Mouse (Mus musculus) intestine, embryonic 15.5 days (tissue): ENCODE data around the gene Ifi205. TPM values are rescaled to one million over a fixed set of nuclear protein-coding genes. Genes with fewer than 3 reads are reported as not detected.
"Not testable (repeated sequence)": the region's sequence is repeated elsewhere in the genome, so short reads cannot be mapped to it uniquely, and the experiment has no call there.

Source experiments
- ATAC-seq: fragments of 200-750 bp; cut with Nextera tagmentation; 2 replicates; pipeline ENCODE4 v1.8.0; 2017; ENCODE audit warnings: moderate TSS enrichment, moderate library complexity
- H3K27ac ChIP-seq: fragments of 300-500 bp; sonication (generic); 2 replicates; pipeline ENCODE4 v1.5.1; 2015; ENCODE audit warnings: mild to moderate bottlenecking, inconsistent platforms
- H3K27me3 ChIP-seq: fragments of 300-500 bp; sonication (generic); replicated peaks from 2 replicates; pipeline ENCODE4 v1.6.1; 2015; ENCODE audit warnings: inconsistent platforms
- H3K36me3 ChIP-seq: fragments of 300-500 bp; sonication (generic); 2 replicates; pipeline ENCODE4 v1.6.1; 2015; ENCODE audit warnings: inconsistent platforms
- H3K4me1 ChIP-seq: fragments of 300-500 bp; sonication (generic); replicated peaks from 2 replicates; pipeline ENCODE4 v1.6.1; 2015; ENCODE audit warnings: inconsistent platforms
- H3K4me2 ChIP-seq: fragments of 300-500 bp; sonication (generic); replicated peaks from 2 replicates; pipeline ENCODE4 v1.6.1; 2015; ENCODE audit warnings: mild to moderate bottlenecking, inconsistent platforms
- H3K4me3 ChIP-seq: fragments of 300-500 bp; sonication (generic); replicated peaks from 2 replicates; pipeline ENCODE4 v1.5.1; 2015; ENCODE audit warnings: inconsistent platforms
- H3K9ac ChIP-seq: fragments of 300-500 bp; sonication (generic); 2 replicates; pipeline ENCODE4 v1.6.1; 2015; ENCODE audit warnings: inconsistent platforms
- H3K9me3 ChIP-seq: fragments of 300-500 bp; sonication (generic); 2 replicates; pipeline ENCODE4 v1.6.1; 2016; ENCODE audit warnings: inconsistent platforms
- WGBS: fragments of 180-500 bp; shearing (Covaris S2); methylation state at CpG from one replicate; pipeline ENCODE4 v1.1.7; 2015; 5-methylcytosine and 5-hydroxymethylcytosine counted together
- polyA plus RNA-seq: library from polyadenylated mRNA; unstranded; fragments of >200 nt; fragmentation: Nextera tagmentation; extraction: Ambion mirVana; gene quantifications from 2 replicates; pipeline ENCODE4 v1.2.1, GENCODE M21; 2015

The Ifi205 gene
- polyA plus RNA-seq, 1 experiment from 2014 or later: 1.2 TPM

GRCm38 (mm10) chr1:174040523-174041177 lies 9.0 kb upstream of the Ifi205 start, which contains the start of gene Olfr433:
Olfr433 (plus strand) TSS chr1:174040705.
- no peak within 1 kb of the TSS for H3K27ac ChIP-seq
- H3K4me3 ChIP-seq: no peak within 1 kb of the TSS
- H3K27me3 ChIP-seq: no peaks in the 10 kb centered on the region
- H3K4me2 ChIP-seq: no peak within 1 kb of the TSS
- ATAC-seq: no peak; the same call in 1 of the 2 replicates
- H3K4me1 ChIP-seq: no peaks in the 10 kb centered on the region
- H3K9ac ChIP-seq: no peak within 1 kb of the TSS
- H3K36me3 ChIP-seq: no peaks in the 10 kb centered on the region
- H3K9me3 ChIP-seq: no peaks in the 10 kb centered on the region
- 71% methylated on average over 7 of the region's 7 CpGs for WGBS

DNA sequence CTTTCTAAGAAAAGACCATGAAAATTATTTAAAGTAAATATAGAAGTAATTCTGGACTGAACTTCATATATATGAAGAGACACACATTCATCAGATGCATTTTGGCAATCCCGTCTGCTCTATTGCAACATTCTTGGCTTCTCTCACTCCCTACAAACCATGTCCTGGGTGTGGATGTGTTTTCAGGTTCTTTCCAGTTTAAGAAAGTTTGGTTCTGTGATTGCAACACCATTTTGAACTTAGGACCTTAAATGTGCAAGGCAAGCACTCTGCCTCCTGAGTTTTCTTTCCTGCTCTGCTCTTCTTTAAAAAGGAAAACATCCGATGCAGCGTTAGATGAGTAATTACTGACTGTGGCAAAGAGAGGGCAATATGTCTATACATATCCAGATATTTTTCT lies 6.9 kb upstream of the Ifi205 start:
- 64% methylated on average over 3 of the region's 3 CpGs for WGBS

DNA sequence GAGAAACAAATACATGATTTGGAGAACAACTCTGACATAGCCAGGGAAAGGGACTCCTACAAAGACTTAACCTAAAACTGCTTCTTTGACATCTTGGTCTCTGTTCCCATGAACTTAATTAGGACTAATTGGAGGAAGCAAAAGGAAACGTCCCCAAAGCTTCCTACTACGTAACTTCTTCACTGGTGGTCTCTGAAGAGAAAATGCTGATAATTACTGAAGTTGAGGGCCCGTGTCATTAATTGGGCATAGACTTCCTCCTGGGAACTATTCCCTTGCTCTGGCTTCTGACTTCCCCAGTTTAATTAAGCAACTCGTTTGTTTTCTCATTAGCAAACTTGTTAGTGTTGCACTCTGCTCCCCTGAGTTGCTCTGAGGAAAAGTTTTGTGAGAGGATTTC lies 4.2 kb upstream of the Ifi205 start:
- H3K9ac ChIP-seq: no peak overlapping the region
- no peak for ATAC-seq
- no peaks in the 10 kb centered on the region for H3K4me1 ChIP-seq
- H3K4me2 ChIP-seq: no peak overlapping the region
- H3K9me3 ChIP-seq: no peaks in the 10 kb centered on the region
- no peaks in the 10 kb centered on the region for H3K27me3 ChIP-seq
- H3K4me3 ChIP-seq: no peak overlapping the region
- H3K36me3 ChIP-seq: no peaks in the 10 kb centered on the region
- 75% methylated on average over 4 of the region's 4 CpGs for WGBS
- no peak overlapping the region for H3K27ac ChIP-seq

More for the DNA sequence above, 6.9 kb upstream of the Ifi205 start:
- Histone ChIP-seq H3K4me3 (no peak overlapping the region), H3K9ac (no peak overlapping the region), H3K27ac (no peak overlapping the region), H3K9me3 (no peaks in the 10 kb centered on the region), H3K4me1 (no peaks in the 10 kb centered on the region), H3K36me3 (no peaks in the 10 kb centered on the region), H3K4me2 (no peak overlapping the region), H3K27me3 (no peaks in the 10 kb centered on the region)
- no peak for ATAC-seq

DNA sequence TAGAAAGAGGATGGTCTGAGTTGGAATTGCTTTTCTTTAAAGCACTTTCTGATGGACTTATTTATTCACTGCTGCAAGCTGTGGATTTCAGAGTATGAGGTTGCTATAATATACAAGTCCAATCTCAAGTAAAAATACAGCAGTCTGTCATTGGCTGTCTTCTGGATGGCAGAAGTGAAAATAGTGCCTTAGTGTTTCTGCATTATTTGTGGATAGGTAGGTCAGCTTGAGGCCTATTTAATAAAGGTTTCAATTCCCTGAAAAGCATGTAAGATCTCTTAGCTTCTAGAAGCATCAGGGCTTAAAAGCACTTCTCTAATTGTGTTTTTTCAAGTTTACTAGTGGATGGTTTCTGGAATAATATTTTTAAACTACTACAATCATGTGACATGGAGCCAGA lies 24.6 kb downstream of the Ifi205 start:
- not testable (repeated sequence) for H3K9me3 ChIP-seq, H3K4me2 ChIP-seq, H3K4me1 ChIP-seq, H3K9ac ChIP-seq, H3K27me3 ChIP-seq, H3K36me3 ChIP-seq, H3K4me3 ChIP-seq, H3K27ac ChIP-seq, ATAC-seq

- H3K27me3 ChIP-seq, H3K27ac ChIP-seq, ATAC-seq, H3K9ac ChIP-seq, H3K9me3 ChIP-seq, H3K36me3 ChIP-seq, H3K4me2 ChIP-seq, H3K4me1 ChIP-seq, H3K4me3 ChIP-seq: not testable (repeated sequence)
- WGBS: 48% methylated on average over 2 of the region's 3 CpGs
These were observed 27.1 kb downstream of the Ifi205 start for GRCm38 (mm10) chr1:174004352-174005109.

GRCm38 (mm10) chr1:173995003-173995402 lies 36.6 kb downstream of the Ifi205 start:
- Histone ChIP-seq H3K4me3 (no peak overlapping the region), H3K27ac (no peak overlapping the region), H3K27me3 (no peaks in the 10 kb centered on the region), H3K36me3 (no peaks in the 10 kb centered on the region), H3K9me3 (no peaks in the 10 kb centered on the region), H3K4me1 (no peaks in the 10 kb centered on the region), H3K9ac (no peak overlapping the region), H3K4me2 (no peak overlapping the region)
- WGBS: 79% methylated on average over 4 of the region's 4 CpGs
- no peak for ATAC-seq

DNA sequence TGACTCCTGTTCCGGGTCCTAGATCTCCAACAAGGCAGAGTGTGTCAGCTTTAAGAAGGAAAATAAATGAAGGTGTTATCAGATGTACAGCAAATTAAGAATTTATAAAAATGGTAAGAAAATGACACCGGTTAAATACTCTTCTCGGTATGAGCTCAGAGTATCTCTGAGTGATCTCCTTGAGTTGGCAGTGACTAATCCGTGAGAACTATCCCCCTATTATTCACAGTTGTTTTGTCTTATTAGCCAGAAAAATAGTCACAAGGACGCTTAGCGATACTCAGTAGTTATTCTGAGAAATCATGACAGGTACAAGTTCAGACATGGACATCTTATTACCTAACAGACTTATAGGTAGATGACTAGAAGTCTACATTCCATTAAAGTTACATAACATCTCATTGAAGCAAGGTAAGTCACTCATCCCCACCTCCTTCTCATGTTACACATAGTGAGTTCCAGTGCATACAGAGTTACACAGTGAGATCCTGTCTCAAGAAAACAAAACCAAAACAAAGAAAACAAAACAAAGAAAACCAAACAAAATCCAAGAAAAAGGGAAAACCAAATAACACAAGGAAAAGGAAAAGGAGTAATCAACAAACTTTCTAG lies 48.8 kb downstream of the Ifi205 start, which contains the start of gene Ifi202b:
Ifi202b (minus strand) TSS at position 51 of the 612 bp plus-strand sequence.
- H3K36me3 ChIP-seq, H3K9ac ChIP-seq, ATAC-seq, H3K9me3 ChIP-seq, H3K4me3 ChIP-seq, H3K4me1 ChIP-seq, H3K4me2 ChIP-seq, H3K27me3 ChIP-seq, H3K27ac ChIP-seq: not testable (repeated sequence)
- WGBS: 89% methylated on average over 6 of the region's 6 CpGs

DNA sequence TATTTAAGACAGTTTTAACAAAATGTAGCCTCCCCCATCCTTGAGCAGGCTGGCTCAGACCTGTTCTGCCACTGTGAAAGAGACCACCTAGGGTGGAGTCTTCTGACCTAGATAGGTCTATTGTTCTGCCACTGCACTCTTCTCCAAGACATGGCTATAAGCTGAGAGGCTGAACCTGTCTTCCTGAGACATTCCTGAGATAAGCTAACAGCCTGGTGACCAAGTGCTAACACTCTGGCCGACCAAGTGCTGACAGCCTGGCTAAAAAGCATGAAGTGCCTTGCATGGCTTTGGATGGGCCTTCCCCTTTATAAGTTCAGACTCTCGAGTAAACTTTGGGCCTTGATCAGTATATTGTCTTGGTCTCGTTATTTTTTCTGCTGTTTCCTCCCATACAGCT lies 50.6 kb downstream of the Ifi205 start:
- H3K4me2 ChIP-seq, H3K9ac ChIP-seq, H3K4me3 ChIP-seq, H3K9me3 ChIP-seq, H3K27me3 ChIP-seq, H3K27ac ChIP-seq, H3K36me3 ChIP-seq, ATAC-seq, H3K4me1 ChIP-seq: not testable (repeated sequence)
- whole genome bisulfite sequencing: 32% methylated on average over 3 of the region's 3 CpGs

GRCm38 (mm10) chr1:173977622-173978021 lies 54.0 kb downstream of the Ifi205 start:
- no peaks in the 10 kb centered on the region for H3K36me3 ChIP-seq
- no peak overlapping the region for H3K9ac ChIP-seq
- no peaks in the 10 kb centered on the region for H3K4me1 ChIP-seq
- H3K27me3 ChIP-seq: no peaks in the 10 kb centered on the region
- no peak for ATAC-seq
- no peaks in the 10 kb centered on the region for H3K9me3 ChIP-seq
- H3K27ac ChIP-seq: no peak overlapping the region
- no peak overlapping the region for H3K4me2 ChIP-seq
- no peak overlapping the region for H3K4me3 ChIP-seq

DNA sequence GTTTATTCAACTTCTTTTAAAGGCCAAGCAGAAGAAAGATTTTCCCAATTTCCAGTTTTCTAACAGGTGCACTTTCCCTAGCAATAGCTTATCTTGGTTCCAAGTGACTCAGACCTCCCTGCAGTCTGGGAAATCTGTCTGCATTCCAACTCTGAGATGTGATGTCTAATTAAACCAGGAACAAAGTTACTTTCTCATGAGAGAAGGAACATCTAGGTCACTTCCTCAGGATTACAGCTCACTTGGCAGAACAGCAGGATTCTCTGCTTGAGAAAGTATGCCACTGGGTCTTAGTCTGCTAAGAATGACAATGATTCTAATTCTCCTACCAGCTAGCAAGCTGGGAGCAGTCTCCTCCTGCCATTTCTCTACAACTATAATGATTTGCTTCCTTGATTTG lies 58.5 kb downstream of the Ifi205 start:
- Histone ChIP-seq H3K4me2 (no peak overlapping the region), H3K4me1 (no peaks in the 10 kb centered on the region), H3K27ac (no peak overlapping the region), H3K27me3 (no peaks in the 10 kb centered on the region), H3K9ac (no peak overlapping the region), H3K36me3 (no peaks in the 10 kb centered on the region), H3K9me3 (no peaks in the 10 kb centered on the region), H3K4me3 (no peak overlapping the region)
- ATAC-seq: no peak
